Mouse (Mus musculus) ES-E14 (cell line): Measurements from ENCODE around the gene Lhfpl3.

Source experiments
- CHD2 ChIP-seq: IDR thresholded peaks from 2 replicates; pipeline ENCODE4 v1.6.1; 2014; ENCODE audit warnings: mild to moderate bottlenecking, low read depth, low read length, inconsistent platforms
- HCFC1 ChIP-seq: IDR thresholded peaks from 2 replicates; pipeline ENCODE4 v1.6.1; 2012; ENCODE audit warnings: low read length, inconsistent platforms, borderline replicate concordance; ENCODE audit not compliant: insufficient read depth
- MAFK ChIP-seq: IDR thresholded peaks from 2 replicates; pipeline ENCODE4 v1.6.1; 2014; ENCODE audit warnings: mild to moderate bottlenecking, low read depth, low read length, inconsistent platforms; ENCODE audit not compliant: insufficient read depth
- ZC3H11A ChIP-seq: IDR thresholded peaks from 2 replicates; pipeline ENCODE4 v1.6.1; 2012; ENCODE audit warnings: low read depth, mild to moderate bottlenecking, inconsistent platforms, low read length, borderline replicate concordance
- ZNF384 ChIP-seq: IDR thresholded peaks from 2 replicates; pipeline ENCODE4 v1.6.1; 2012; ENCODE audit warnings: low read depth, low read length, inconsistent platforms

GRCm38 (mm10) chr5:23003123-23003797 lies 257.4 kb downstream of the Lhfpl3 start:
- no peak for TF ChIP-seq HCFC1
- no peak for TF ChIP-seq MAFK
- no peak for TF ChIP-seq ZNF384
- TF ChIP-seq CHD2 = no peak
- TF ChIP-seq ZC3H11A = no peak
